Mouse (Mus musculus) neural tube, embryonic 12.5 days (tissue): ENCODE data around the gene Btbd8. TPM values are rescaled to one million over a fixed set of nuclear protein-coding genes. Genes with fewer than 3 reads are reported as not detected.

ENCODE experiments used
- ATAC-seq: fragments of 200-750 bp; cut with Nextera tagmentation; 2 replicates; pipeline ENCODE4 v1.8.0; 2017; ENCODE audit warnings: low read depth, mild to moderate bottlenecking, moderate TSS enrichment, moderate library complexity; ENCODE audit not compliant: low FRiP score
- H3K27ac ChIP-seq: fragments of 300-500 bp; sonication (generic); 2 replicates; pipeline ENCODE4 v1.5.1; 2016
- H3K27me3 ChIP-seq: fragments of 300-500 bp; sonication (generic); replicated peaks from 2 replicates; pipeline ENCODE4 v1.6.1; 2016; ENCODE audit warnings: mild to moderate bottlenecking
- H3K36me3 ChIP-seq: fragments of 300-500 bp; sonication (generic); 2 replicates; pipeline ENCODE4 v1.6.1; 2016; ENCODE audit warnings: mild to moderate bottlenecking
- H3K4me1 ChIP-seq: fragments of 300-500 bp; sonication (generic); 2 replicates; pipeline ENCODE4 v1.6.1; 2016
- H3K4me2 ChIP-seq: fragments of 300-500 bp; sonication (generic); replicated peaks from 2 replicates; pipeline ENCODE4 v1.6.1; 2016; ENCODE audit warnings: mild to moderate bottlenecking
- H3K4me3 ChIP-seq: fragments of 300-500 bp; sonication (generic); 2 replicates; pipeline ENCODE4 v1.5.1; 2016
- H3K9ac ChIP-seq: fragments of 300-500 bp; sonication (generic); 2 replicates; pipeline ENCODE4 v1.6.1; 2016; ENCODE audit warnings: mild to moderate bottlenecking
- H3K9me3 ChIP-seq: fragments of 300-500 bp; sonication (generic); 2 replicates; pipeline ENCODE4 v1.6.1; 2016; ENCODE audit warnings: mild to moderate bottlenecking
- WGBS: fragments of 180-500 bp; shearing (Covaris S2); methylation state at CpG from one replicate; pipeline ENCODE4 v1.1.7; 2016; 5-methylcytosine and 5-hydroxymethylcytosine counted together
- polyA plus RNA-seq: library from polyadenylated mRNA; unstranded; fragments of >200 nt; fragmentation: Nextera tagmentation; extraction: Ambion mirVana; gene quantifications from 2 replicates; pipeline ENCODE4 v1.2.1, GENCODE M21; 2016

Btbd8 gene
- polyA plus RNA-seq, result 8.8 and 9.3 TPM in 2 replicates

GRCm38 (mm10) chr5:107437464-107438281 is at the start of gene Btbd8:
Gene Btbd8, plus strand, starts transcription at chr5:107437997.
- Histone ChIP-seq H3K27ac (no peak within 1 kb of the TSS), H3K4me1 (peaks cover 5% of the 10 kb centered on the region), H3K9me3 (no peaks in the 10 kb centered on the region), H3K4me3 (peak within 1 kb of the TSS; percentile 86), H3K9ac (peak within 1 kb of the TSS; percentile 83), H3K27me3 (no peaks in the 10 kb centered on the region), H3K36me3 (no peaks in the 10 kb centered on the region), H3K4me2 (peak within 1 kb of the TSS; percentile 65)
- under 1% methylated on average over 51 of the region's 51 CpGs for WGBS
- ATAC-seq, result peak; percentile 97

GRCm38 (mm10) chr5:107389373-107389772 is 48.4 kb upstream of the Btbd8 start:
- H3K36me3 ChIP-seq, result no peaks in the 10 kb centered on the region
- H3K9ac ChIP-seq, result no peak overlapping the region
- ATAC-seq, result no peak
- no peaks in the 10 kb centered on the region for H3K4me1 ChIP-seq
- no peak overlapping the region for H3K27ac ChIP-seq
- H3K4me3 ChIP-seq, result no peak overlapping the region
- H3K9me3 ChIP-seq, result no peaks in the 10 kb centered on the region
- no peaks in the 10 kb centered on the region for H3K27me3 ChIP-seq
- H3K4me2 ChIP-seq, result no peak overlapping the region
- WGBS, result 90% methylated on average over 2 of the region's 2 CpGs

- Histone ChIP-seq H3K4me3 (no peak overlapping the region), H3K36me3 (no peaks in the 10 kb centered on the region), H3K4me2 (no peak overlapping the region), H3K27me3 (no peaks in the 10 kb centered on the region), H3K27ac (no peak overlapping the region), H3K9me3 (no peaks in the 10 kb centered on the region), H3K9ac (no peak overlapping the region), H3K4me1 (no peaks in the 10 kb centered on the region)
- no peak for ATAC-seq
- WGBS, result 59% methylated on average over 2 of the region's 2 CpGs
Measured at GRCm38 (mm10) chr5:107394437-107394836, 43.4 kb upstream of the Btbd8 start.

GRCm38 (mm10) chr5:107402436-107402835 is 35.4 kb upstream of the Btbd8 start, which contains the start of gene Ephx4:
Gene Ephx4, plus strand, starts transcription at chr5:107402736.
- H3K27me3 ChIP-seq, result peaks cover 27% of the 10 kb centered on the region
- no peak within 1 kb of the TSS for H3K27ac ChIP-seq
- 21% methylated on average over 5 of the region's 5 CpGs for WGBS
- 0 out of 2 replicates have a peak, but pooled peaks cover 4% of the 10 kb centered on the region for H3K4me1 ChIP-seq
- no peaks in the 10 kb centered on the region for H3K36me3 ChIP-seq
- H3K9ac ChIP-seq, result peak within 1 kb of the TSS; percentile 61
- H3K4me2 ChIP-seq, result peak within 1 kb of the TSS; percentile 98
- H3K9me3 ChIP-seq, result no peaks in the 10 kb centered on the region
- peak within 1 kb of the TSS; percentile 58 for H3K4me3 ChIP-seq
- no peak for ATAC-seq

- Histone ChIP-seq H3K4me3 (peak overlapping the region; percentile 58), H3K4me1 (0 out of 2 replicates have a peak, but pooled peaks cover 4% of the 10 kb centered on the region), H3K9me3 (no peaks in the 10 kb centered on the region), H3K27ac (no peak overlapping the region), H3K9ac (peak overlapping the region; percentile 61), H3K4me2 (peak overlapping the region; percentile 98), H3K36me3 (no peaks in the 10 kb centered on the region), H3K27me3 (peaks cover 27% of the 10 kb centered on the region)
- ATAC-seq, result peak; percentile 76
- WGBS, result under 1% methylated on average over 74 of the region's 80 CpGs
Measured at GRCm38 (mm10) chr5:107403011-107403946, 34.5 kb upstream of the Btbd8 start.

- Histone ChIP-seq H3K36me3 (no peaks in the 10 kb centered on the region), H3K27ac (no peak overlapping the region), H3K9me3 (no peaks in the 10 kb centered on the region), H3K4me2 (peak overlapping the region; percentile 98), H3K4me3 (peak overlapping the region; percentile 58), H3K4me1 (0 out of 2 replicates have a peak, but pooled peaks cover 4% of the 10 kb centered on the region), H3K27me3 (peaks cover 27% of the 10 kb centered on the region), H3K9ac (peak overlapping the region; percentile 61; the same call in 1 of the 2 replicates)
- no peak for ATAC-seq
- WGBS, result 30% methylated on average over 12 of the region's 12 CpGs
Measured at GRCm38 (mm10) chr5:107403947-107404684, 33.7 kb upstream of the Btbd8 start.

- H3K4me2 ChIP-seq, result no peak overlapping the region
- peaks cover 27% of the 10 kb centered on the region for H3K27me3 ChIP-seq
- H3K9me3 ChIP-seq, result no peaks in the 10 kb centered on the region
- H3K4me3 ChIP-seq, result no peak overlapping the region
- H3K36me3 ChIP-seq, result no peaks in the 10 kb centered on the region
- ATAC-seq, result no peak
- WGBS, result 80% methylated on average over 4 of the region's 4 CpGs
- H3K4me1 ChIP-seq, result 0 out of 2 replicates have a peak, but pooled peaks cover 4% of the 10 kb centered on the region
- H3K9ac ChIP-seq, result no peak overlapping the region
- no peak overlapping the region for H3K27ac ChIP-seq
Measured at GRCm38 (mm10) chr5:107405361-107405760, 32.4 kb upstream of the Btbd8 start.

- Histone ChIP-seq H3K4me3 (no peak overlapping the region), H3K36me3 (no peaks in the 10 kb centered on the region), H3K27me3 (peaks cover under 1% of the 10 kb centered on the region; the same call in 1 of the 2 replicates), H3K9me3 (no peaks in the 10 kb centered on the region), H3K27ac (no peak overlapping the region), H3K9ac (no peak overlapping the region), H3K4me2 (no peak overlapping the region), H3K4me1 (no peaks in the 10 kb centered on the region)
- WGBS, result 88% methylated on average over 1 of the region's 1 CpGs
- ATAC-seq, result no peak
Measured at GRCm38 (mm10) chr5:107410305-107410704, 27.5 kb upstream of the Btbd8 start.

- H3K27me3 ChIP-seq, result no peaks in the 10 kb centered on the region
- WGBS, result 70% methylated on average over 4 of the region's 4 CpGs
- H3K36me3 ChIP-seq, result no peaks in the 10 kb centered on the region
- H3K9me3 ChIP-seq, result no peaks in the 10 kb centered on the region
- H3K4me1 ChIP-seq, result no peaks in the 10 kb centered on the region
- no peak overlapping the region for H3K4me2 ChIP-seq
- H3K4me3 ChIP-seq, result no peak overlapping the region
- ATAC-seq, result no peak
- no peak overlapping the region for H3K27ac ChIP-seq
- no peak overlapping the region for H3K9ac ChIP-seq
Measured at GRCm38 (mm10) chr5:107411326-107411725, 26.5 kb upstream of the Btbd8 start.

GRCm38 (mm10) chr5:107412285-107412684 is 25.5 kb upstream of the Btbd8 start:
- 78% methylated on average over 2 of the region's 2 CpGs for WGBS
- H3K4me3 ChIP-seq, result no peak overlapping the region

GRCm38 (mm10) chr5:107415098-107415497 is 22.7 kb upstream of the Btbd8 start:
- ATAC-seq, result no peak
- Histone ChIP-seq H3K4me3 (no peak overlapping the region), H3K9ac (no peak overlapping the region), H3K27ac (no peak overlapping the region), H3K36me3 (no peaks in the 10 kb centered on the region), H3K4me2 (no peak overlapping the region), H3K4me1 (no peaks in the 10 kb centered on the region), H3K27me3 (no peaks in the 10 kb centered on the region), H3K9me3 (no peaks in the 10 kb centered on the region)
- WGBS, result 90% methylated on average over 2 of the region's 2 CpGs

More at GRCm38 (mm10) chr5:107412285-107412684, 25.5 kb upstream of the Btbd8 start:
- Histone ChIP-seq H3K27ac (no peak overlapping the region), H3K9me3 (no peaks in the 10 kb centered on the region), H3K36me3 (no peaks in the 10 kb centered on the region), H3K9ac (no peak overlapping the region), H3K4me2 (no peak overlapping the region), H3K27me3 (no peaks in the 10 kb centered on the region), H3K4me1 (no peaks in the 10 kb centered on the region)
- ATAC-seq, result no peak
